Mouse (Mus musculus) CH12F3 (cell line): ENCODE results near the gene Slc25a20.

Experiments used
- in situ Hi-C: fragments of 300-500 bp; cut with MboI; formaldehyde crosslinking; loops from 2 replicates; pipeline ENCODE4 v1.14.3; 2020; ENCODE audit warnings: low sequenced_read_pairs

The Slc25a20 gene

DNA sequence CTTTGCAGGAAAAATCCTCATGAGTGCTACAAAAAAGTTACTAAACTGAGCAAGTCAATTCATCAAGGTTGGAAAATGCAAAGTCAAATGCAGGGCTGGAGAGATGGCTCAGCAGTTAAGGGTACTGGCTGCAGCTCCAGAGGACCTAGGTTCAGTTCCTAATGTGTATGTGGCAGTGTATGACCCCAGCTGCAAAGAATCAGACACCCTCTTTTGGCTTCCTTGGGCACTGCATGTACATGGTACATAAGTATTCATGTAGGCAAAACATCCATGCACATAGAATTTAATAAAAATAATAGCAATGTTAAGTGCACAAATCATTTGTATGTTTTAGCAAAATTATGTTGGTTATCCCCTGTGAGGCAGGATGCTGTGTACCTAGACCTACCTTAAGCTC is 70.6 kb downstream of the Slc25a20 start:
- in situ Hi-C loops = no loop called here
